Comparison of ENCODE assay signal across 1 mouse cellular context in genomic region chr7:28268042-28268531, GRCm38 (mm10).
TF ChIP-seq lines count a peak whose summit lies in the region.

No protein-coding gene starts in this region.

TF ChIP-seq in C2C12, 6 proteins besides CTCF, POLR2A, EP300 and RAD21:
- TF ChIP-seq USF1 (IDR thresholded peaks at IDR 0.05; ENCODE audit: low read depth) (no peak), FOSL1 (IDR thresholded peaks at IDR 0.05; ENCODE audit: insufficient read depth, low read length, poor library complexity, severe bottlenecking) (no peak), MAX (IDR thresholded peaks at IDR 0.05) (no peak), CEBPB (IDR thresholded peaks at IDR 0.05; ENCODE audit: low read depth) (no peak), MYOD1 (IDR thresholded peaks at IDR 0.05; ENCODE audit: control insufficient read depth, insufficient read length, low read depth) (no peak), MYOG (IDR thresholded peaks at IDR 0.05; ENCODE audit: control insufficient read depth, extremely low read depth, insufficient read length) (no peak)
